Mouse (Mus musculus): ENCODE measurements around the gene Rapsn.

- TF ChIP-seq CTCF (IDR thresholded peaks at IDR 0.05 in 2 of 3, conservative IDR thresholded peaks at IDR 0.05 in 1 of 3; ENCODE audit: control insufficient read depth in 1 of 3, insufficient read depth in 1 of 3, low read depth in 2 of 3, low read length in 3 of 3, poor library complexity in 1 of 3, severe bottlenecking in 1 of 3) (no peak), GABPA (IDR thresholded peaks at IDR 0.05; ENCODE audit: low read depth, low read length) (no peak), MXI1 (IDR thresholded peaks at IDR 0.05; ENCODE audit: low read depth, low read length) (no peak), MAZ (IDR thresholded peaks at IDR 0.05; ENCODE audit: low read depth, low read length) (no peak), GATA1 (IDR thresholded peaks at IDR 0.05; ENCODE audit: low read depth, low read length) (no peak), TCF12 (IDR thresholded peaks at IDR 0.05; ENCODE audit: low read depth, low read length) (no peak), NRF1 (IDR thresholded peaks at IDR 0.05; ENCODE audit: insufficient read depth, low read depth, low read length, poor library complexity, severe bottlenecking) (no peak), RCOR1 (IDR thresholded peaks at IDR 0.05; ENCODE audit: low read depth, low read length) (no peak), EP300 (IDR thresholded peaks at IDR 0.05; ENCODE audit: low read depth in 1 of 2, low read length in 2 of 2) (no peak), MAX (IDR thresholded peaks at IDR 0.05; ENCODE audit: low read length) (no peak), POLR2A (IDR thresholded peaks at IDR 0.05; ENCODE audit: control insufficient read depth in 1 of 2, insufficient read depth in 1 of 2, low read depth in 1 of 2, low read length in 2 of 2, poor library complexity in 1 of 2) (no peak), CHD2 (IDR thresholded peaks at IDR 0.05; ENCODE audit: low read length) (no peak)
Observed at GRCm38 (mm10) chr2:91083366-91083940, 48.0 kb downstream of the Rapsn start.

All from MEL (cell line).